Mouse (Mus musculus): ENCODE measurements around the gene Unc50. TPM values are rescaled to one million over a fixed set of nuclear protein-coding genes. Genes with fewer than 3 reads are reported as not detected.
A peak's percentile ranks its signal among the peaks of the same experiment; 100 is the strongest.

The Unc50 gene
- 142 and 152 TPM in 2 replicates for polyA plus RNA-seq (2014; fragmentation: Nextera tagmentation; extraction: Ambion mirVana)

GRCm38 (mm10) chr1:37429366-37430296 lies at the start of gene Unc50, which contains the start of gene Coa5:
Gene Unc50 (plus strand): TSS chr1:37430139.
Gene Coa5 (minus strand): TSS chr1:37430103.
- peak; percentile 99 for DNase-seq (ENCODE audit: low spot score)
- Histone ChIP-seq H3K27ac (replicated peaks; ENCODE audit: low read depth, low read length) (no peak within 1 kb of the TSS; the same call in 1 of the 2 replicates), H3K4me2 (ENCODE audit: low read depth, low read length) (peak within 1 kb of the TSS; percentile 83), H3K9ac (ENCODE audit: low read depth, low read length) (peak within 1 kb of the TSS; percentile 94), H3K4me1 (ENCODE audit: control insufficient read depth, insufficient read depth, low read length) (peaks cover 12% of the 10 kb centered on the region), H3K27me3 (replicated peaks; ENCODE audit: control insufficient read depth, insufficient read depth, low read length) (no peaks in the 10 kb centered on the region), H3K9me3 (ENCODE audit: control insufficient read depth, low read length) (peaks cover under 1% of the 10 kb centered on the region; the same call in 1 of the 2 replicates), H3K4me3 (ENCODE audit: low read depth, low read length) (peak within 1 kb of the TSS; percentile 88), H3K36me3 (ENCODE audit: control insufficient read depth, insufficient read depth, low read length) (peaks cover 42% of the 10 kb centered on the region)
- WGBS = 3% methylated on average over 49 of the region's 57 CpGs
- peak; percentile 99 for ATAC-seq (ENCODE audit: low read depth)

- no peaks in the 10 kb centered on the region for H3K9me3 ChIP-seq (ENCODE audit: control insufficient read depth, low read length)
- H3K27ac ChIP-seq (replicated peaks; ENCODE audit: low read depth, low read length) = no peak overlapping the region
- H3K27me3 ChIP-seq (replicated peaks; ENCODE audit: control insufficient read depth, insufficient read depth, low read length) = no peaks in the 10 kb centered on the region
- peaks cover 22% of the 10 kb centered on the region; the same call in 1 of the 2 replicates for H3K36me3 ChIP-seq (ENCODE audit: control insufficient read depth, insufficient read depth, low read length)
- H3K9ac ChIP-seq (ENCODE audit: low read depth, low read length) = no peak overlapping the region
- H3K4me2 ChIP-seq (ENCODE audit: low read depth, low read length) = no peak overlapping the region
- no peak for DNase-seq (ENCODE audit: low spot score)
- no peak for ATAC-seq (ENCODE audit: low read depth)
- 96% methylated on average over 5 of the region's 5 CpGs for WGBS
- no peaks in the 10 kb centered on the region for H3K4me1 ChIP-seq (ENCODE audit: control insufficient read depth, insufficient read depth, low read length)
- H3K4me3 ChIP-seq (ENCODE audit: low read depth, low read length) = no peak overlapping the region
Measured at GRCm38 (mm10) chr1:37380913-37381312, 49.0 kb upstream of the Unc50 start.

- Histone ChIP-seq H3K4me2 (ENCODE audit: low read depth, low read length) (no peak overlapping the region), H3K27me3 (replicated peaks; ENCODE audit: control insufficient read depth, insufficient read depth, low read length) (no peaks in the 10 kb centered on the region), H3K36me3 (ENCODE audit: control insufficient read depth, insufficient read depth, low read length) (peaks cover 17% of the 10 kb centered on the region; the same call in 1 of the 2 replicates), H3K27ac (replicated peaks; ENCODE audit: low read depth, low read length) (no peak overlapping the region), H3K9me3 (ENCODE audit: control insufficient read depth, low read length) (no peaks in the 10 kb centered on the region), H3K4me1 (ENCODE audit: control insufficient read depth, insufficient read depth, low read length) (no peaks in the 10 kb centered on the region), H3K4me3 (ENCODE audit: low read depth, low read length) (no peak overlapping the region), H3K9ac (ENCODE audit: low read depth, low read length) (no peak overlapping the region)
- DNase-seq (ENCODE audit: low spot score) (peak; percentile 12), ATAC-seq (ENCODE audit: low read depth) (no peak)
- 76% methylated on average over 3 of the region's 3 CpGs for WGBS
Measured at GRCm38 (mm10) chr1:37384304-37384703, 45.6 kb upstream of the Unc50 start.

GRCm38 (mm10) chr1:37386448-37386971 lies 43.4 kb upstream of the Unc50 start:
- peaks cover 18% of the 10 kb centered on the region; the same call in 1 of the 2 replicates for H3K36me3 ChIP-seq (ENCODE audit: control insufficient read depth, insufficient read depth, low read length)
- 67% methylated on average over 7 of the region's 7 CpGs for WGBS
- H3K9me3 ChIP-seq (ENCODE audit: control insufficient read depth, low read length) = no peaks in the 10 kb centered on the region
- no peak overlapping the region for H3K4me3 ChIP-seq (ENCODE audit: low read depth, low read length)
- no peaks in the 10 kb centered on the region for H3K4me1 ChIP-seq (ENCODE audit: control insufficient read depth, insufficient read depth, low read length)
- H3K4me2 ChIP-seq (ENCODE audit: low read depth, low read length) = no peak overlapping the region
- DNase-seq (ENCODE audit: low spot score) = no peak
- H3K27me3 ChIP-seq (replicated peaks; ENCODE audit: control insufficient read depth, insufficient read depth, low read length) = no peaks in the 10 kb centered on the region
- ATAC-seq (ENCODE audit: low read depth) = no peak
- H3K27ac ChIP-seq (replicated peaks; ENCODE audit: low read depth, low read length) = no peak overlapping the region
- H3K9ac ChIP-seq (ENCODE audit: low read depth, low read length) = no peak overlapping the region

GRCm38 (mm10) chr1:37393174-37393573 lies 36.8 kb upstream of the Unc50 start:
- no peak overlapping the region for H3K4me2 ChIP-seq (ENCODE audit: low read depth, low read length)
- H3K36me3 ChIP-seq (ENCODE audit: control insufficient read depth, insufficient read depth, low read length) = peaks cover 47% of the 10 kb centered on the region
- no peak overlapping the region for H3K4me3 ChIP-seq (ENCODE audit: low read depth, low read length)
- H3K27ac ChIP-seq (replicated peaks; ENCODE audit: low read depth, low read length) = no peak overlapping the region
- no peaks in the 10 kb centered on the region for H3K27me3 ChIP-seq (replicated peaks; ENCODE audit: control insufficient read depth, insufficient read depth, low read length)
- WGBS = 87% methylated on average over 5 of the region's 5 CpGs
- DNase-seq (ENCODE audit: low spot score) (no peak), ATAC-seq (ENCODE audit: low read depth) (no peak)
- H3K9ac ChIP-seq (ENCODE audit: low read depth, low read length) = no peak overlapping the region
- H3K9me3 ChIP-seq (ENCODE audit: control insufficient read depth, low read length) = no peaks in the 10 kb centered on the region
- no peaks in the 10 kb centered on the region for H3K4me1 ChIP-seq (ENCODE audit: control insufficient read depth, insufficient read depth, low read length)

GRCm38 (mm10) chr1:37396481-37396880 lies 33.5 kb upstream of the Unc50 start:
- no peak overlapping the region for H3K4me3 ChIP-seq (ENCODE audit: low read depth, low read length)
- H3K27ac ChIP-seq (replicated peaks; ENCODE audit: low read depth, low read length) = no peak overlapping the region

GRCm38 (mm10) chr1:37398961-37399360 lies 31.0 kb upstream of the Unc50 start:
- no peaks in the 10 kb centered on the region for H3K9me3 ChIP-seq (ENCODE audit: control insufficient read depth, low read length)
- H3K27ac ChIP-seq (replicated peaks; ENCODE audit: low read depth, low read length) = no peak overlapping the region
- H3K4me3 ChIP-seq (ENCODE audit: low read depth, low read length) = no peak overlapping the region
- 66% methylated on average over 3 of the region's 3 CpGs for WGBS
- H3K9ac ChIP-seq (ENCODE audit: low read depth, low read length) = no peak overlapping the region
- no peaks in the 10 kb centered on the region for H3K27me3 ChIP-seq (replicated peaks; ENCODE audit: control insufficient read depth, insufficient read depth, low read length)
- H3K4me2 ChIP-seq (ENCODE audit: low read depth, low read length) = no peak overlapping the region
- no peaks in the 10 kb centered on the region for H3K4me1 ChIP-seq (ENCODE audit: control insufficient read depth, insufficient read depth, low read length)
- ATAC-seq (ENCODE audit: low read depth) (no peak), DNase-seq (ENCODE audit: low spot score) (no peak)
- peaks cover 33% of the 10 kb centered on the region; the same call in 1 of the 2 replicates for H3K36me3 ChIP-seq (ENCODE audit: control insufficient read depth, insufficient read depth, low read length)

More at GRCm38 (mm10) chr1:37396481-37396880, 33.5 kb upstream of the Unc50 start:
- no peak for ATAC-seq (ENCODE audit: low read depth)
- no peaks in the 10 kb centered on the region for H3K9me3 ChIP-seq (ENCODE audit: control insufficient read depth, low read length)
- no peak for DNase-seq (ENCODE audit: low spot score)
- H3K9ac ChIP-seq (ENCODE audit: low read depth, low read length) = no peak overlapping the region
- H3K4me2 ChIP-seq (ENCODE audit: low read depth, low read length) = no peak overlapping the region
- no peaks in the 10 kb centered on the region for H3K4me1 ChIP-seq (ENCODE audit: control insufficient read depth, insufficient read depth, low read length)
- peaks cover 41% of the 10 kb centered on the region for H3K36me3 ChIP-seq (ENCODE audit: control insufficient read depth, insufficient read depth, low read length)
- WGBS = 75% methylated on average over 1 of the region's 1 CpGs
- H3K27me3 ChIP-seq (replicated peaks; ENCODE audit: control insufficient read depth, insufficient read depth, low read length) = no peaks in the 10 kb centered on the region

GRCm38 (mm10) chr1:37399734-37400133 lies 30.2 kb upstream of the Unc50 start:
- peaks cover 26% of the 10 kb centered on the region; the same call in 1 of the 2 replicates for H3K36me3 ChIP-seq (ENCODE audit: control insufficient read depth, insufficient read depth, low read length)
- ATAC-seq (ENCODE audit: low read depth) (no peak), DNase-seq (ENCODE audit: low spot score) (no peak)
- no peaks in the 10 kb centered on the region for H3K9me3 ChIP-seq (ENCODE audit: control insufficient read depth, low read length)
- no peak overlapping the region for H3K27ac ChIP-seq (replicated peaks; ENCODE audit: low read depth, low read length)
- H3K4me2 ChIP-seq (ENCODE audit: low read depth, low read length) = no peak overlapping the region
- H3K9ac ChIP-seq (ENCODE audit: low read depth, low read length) = no peak overlapping the region
- WGBS = 79% methylated on average over 8 of the region's 8 CpGs
- H3K4me3 ChIP-seq (ENCODE audit: low read depth, low read length) = no peak overlapping the region
- no peaks in the 10 kb centered on the region for H3K27me3 ChIP-seq (replicated peaks; ENCODE audit: control insufficient read depth, insufficient read depth, low read length)
- H3K4me1 ChIP-seq (ENCODE audit: control insufficient read depth, insufficient read depth, low read length) = no peaks in the 10 kb centered on the region

All from embryonic facial prominence, embryonic 14.5 days (tissue).